Mouse (Mus musculus): Measurements from ENCODE around the gene Acod1. TPM values are rescaled to one million over a fixed set of nuclear protein-coding genes. Genes with fewer than 3 reads are reported as not detected.

The Acod1 gene
- polyA plus RNA-seq (2017; shearing (Covaris generic)), result 2.2 TPM

DNA sequence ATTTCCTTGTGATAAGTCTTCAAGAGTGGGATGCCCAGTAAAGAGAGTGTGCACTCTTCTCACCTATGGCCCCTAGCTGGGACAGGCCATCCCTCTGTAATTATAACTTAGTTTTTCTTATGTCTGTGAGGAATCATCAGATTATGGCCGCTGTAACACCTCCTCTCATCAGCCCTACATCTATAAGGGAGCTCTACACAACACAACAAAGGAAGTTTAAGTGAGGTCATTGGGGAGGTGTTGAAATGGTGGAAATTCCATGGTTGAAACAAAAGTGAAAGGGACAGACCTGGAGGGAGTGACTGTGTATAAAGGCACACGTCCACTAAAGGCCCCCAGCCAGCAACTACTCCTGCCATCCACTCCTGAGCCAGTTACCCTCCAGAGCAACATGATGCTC lies at the start of gene Acod1:
Acod1 (plus strand) TSS at position 301 of the 400 bp plus-strand sequence.

GRCm38 (mm10) chr14:103069864-103070611 lies 23.3 kb downstream of the Acod1 start, which contains the start of gene Cln5:
Gene Cln5, plus strand, starts transcription at chr14:103070216.

GRCm38 (mm10) chr14:103099238-103099933 lies 52.6 kb downstream of the Acod1 start, which contains the start of gene Fbxl3:
Gene Fbxl3, minus strand, starts transcription at chr14:103099566.

Other genes starting within 250 kb of the Acod1 start
- gene Kctd12, start 64.3 kb upstream of the Acod1 start, polyA plus RNA-seq (2017; shearing (Covaris generic)), result 7.6 TPM
- gene Cln5, start 23.2 kb downstream of the Acod1 start, polyA plus RNA-seq (2017; shearing (Covaris generic)), result 33.7 TPM
- gene Fbxl3, start 52.6 kb downstream of the Acod1 start, polyA plus RNA-seq (2017; shearing (Covaris generic)), result 142 TPM

Data from effector memory CD4-positive, alpha-beta T cell, adult 7 months (primary cell).